Comparison of ENCODE assay signal across 10 mouse cellular contexts in the genomic region with DNA sequence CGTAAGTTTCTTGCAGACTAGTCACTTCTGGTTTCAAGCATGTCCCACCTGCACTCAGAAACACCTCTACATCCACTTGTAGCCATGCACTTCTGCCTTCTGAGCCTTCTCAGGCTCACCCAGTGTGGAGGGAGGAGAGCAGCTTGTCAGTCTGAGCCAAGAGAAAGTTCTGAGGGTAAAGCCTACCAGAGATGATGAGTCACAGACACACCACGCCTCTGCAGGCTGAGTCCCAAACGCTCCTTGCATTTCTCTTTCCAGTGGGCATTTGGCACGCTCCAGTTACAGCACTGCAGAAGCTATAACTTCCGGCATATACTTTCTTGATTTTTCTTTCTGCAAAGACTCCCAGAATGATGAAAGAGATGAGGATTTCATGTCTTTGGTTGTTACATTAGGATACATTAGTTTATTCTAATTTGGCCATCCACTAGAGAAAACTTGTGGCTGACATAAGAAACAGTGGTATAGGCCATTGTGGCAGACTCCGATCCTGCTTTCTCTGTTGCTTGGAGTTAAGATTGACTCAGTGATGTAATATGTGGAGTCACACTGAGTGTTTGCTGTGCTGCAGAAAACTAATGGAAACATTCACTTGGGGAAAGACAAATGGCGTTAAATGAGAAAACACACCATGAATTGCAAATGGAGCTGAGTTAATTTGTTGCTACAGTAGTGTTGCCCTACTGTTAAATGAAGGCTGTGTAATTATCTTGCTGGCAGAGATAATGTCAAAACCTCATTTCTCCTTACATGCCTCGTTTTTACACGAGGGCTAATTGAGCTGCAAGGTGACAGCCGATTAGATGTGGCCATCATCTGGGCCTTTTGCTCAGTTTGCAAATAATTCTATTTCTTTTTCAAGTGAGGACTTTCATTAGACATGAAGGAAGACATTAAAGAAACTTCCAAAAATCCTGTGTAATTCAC. TPM values are rescaled to one million over a fixed set of nuclear protein-coding genes. Genes with fewer than 3 reads are reported as not detected.
DNase-seq lines count a peak whose midpoint lies in the region; ATAC-seq and TF ChIP-seq lines count a peak whose summit lies in the region.
"Had no signal": no experiment of that assay in that cellular context is flagged by ENCODE, and none has a peak within 500 bp of the region (broad histone marks: within the 10 kb centered on the region; RNA-seq: fewer than 3 reads in every experiment).

No protein-coding gene starts in this region.

- ATAC-seq in frontal cortex, adult (ENCODE audit: low TSS enrichment), result peak; percentile 99
- ATAC-seq in liver, embryonic 16.5 days (ENCODE audit: low read depth), result 0 out of 2 replicates have a peak, but pooled peaks have one; percentile 19
- ATAC-seq in liver, embryonic 11.5 days (replicated peaks; ENCODE audit: low FRiP score), result no peak
- ATAC-seq in midbrain, embryonic 14.5 days (ENCODE audit: low FRiP score, low TSS enrichment), result no peak

- H3K9ac ChIP-seq in liver, embryonic 16.5 days (ENCODE audit: low read depth, low read length), result no peak overlapping the region
- H3K9ac ChIP-seq in liver, embryonic 11.5 days (ENCODE audit: low read depth, low read length), result no peak overlapping the region
- H3K9ac ChIP-seq in midbrain, embryonic 14.5 days (replicated peaks; ENCODE audit: low read length), result no peak overlapping the region
- H3K9ac ChIP-seq: liver, embryonic 13.5 days had no signal

- no peaks in the 10 kb centered on the region for H3K36me3 ChIP-seq in liver, embryonic 16.5 days (ENCODE audit: control insufficient read depth, insufficient read depth)
- H3K36me3 ChIP-seq in liver, embryonic 11.5 days (ENCODE audit: control insufficient read depth, insufficient read depth, low read length), result no peaks in the 10 kb centered on the region
- no peaks in the 10 kb centered on the region for H3K36me3 ChIP-seq in myocyte (ENCODE audit: control insufficient read depth, insufficient read depth)
- H3K36me3 ChIP-seq in midbrain, embryonic 14.5 days (ENCODE audit: control insufficient read depth, insufficient read depth, low read length), result no peaks in the 10 kb centered on the region
- H3K36me3 ChIP-seq: liver, embryonic 13.5 days had no signal

- H3K9me3 ChIP-seq in liver, embryonic 16.5 days (replicated peaks; ENCODE audit: control insufficient read depth, low read length), result no peaks in the 10 kb centered on the region
- no peaks in the 10 kb centered on the region for H3K9me3 ChIP-seq in liver, embryonic 11.5 days (ENCODE audit: control insufficient read depth, low read length)
- no peaks in the 10 kb centered on the region for H3K9me3 ChIP-seq in midbrain, embryonic 14.5 days (ENCODE audit: control insufficient read depth, low read length)
- H3K9me3 ChIP-seq: liver, embryonic 13.5 days had no signal

- H3K4me3 ChIP-seq in liver, embryonic 16.5 days (ENCODE audit: low read depth, low read length), result no peak overlapping the region
- no peak overlapping the region for H3K4me3 ChIP-seq in liver, embryonic 11.5 days (ENCODE audit: low read depth, low read length)
- H3K4me3 ChIP-seq in myocyte, result no peak overlapping the region
- H3K4me3 ChIP-seq in midbrain, embryonic 14.5 days (replicated peaks; ENCODE audit: low read depth, low read length), result no peak overlapping the region
- H3K4me3 ChIP-seq: liver, embryonic 13.5 days had no signal

- no peaks in the 10 kb centered on the region for H3K79me2 ChIP-seq in myocyte (ENCODE audit: control insufficient read depth, insufficient read depth)

- no peak for DNase-seq in frontal cortex, postnatal 10 days (ENCODE audit: low spot score in 2 of 2)
- no peak for DNase-seq in liver, embryonic 11.5 days (ENCODE audit: low spot score)
- DNase-seq in brain, embryonic 14.5 days (ENCODE audit: low read depth), result peak; percentile 68
- DNase-seq in midbrain, embryonic 14.5 days, result no peak
- DNase-seq in ovary, adult 18-20 months (ENCODE audit: low spot score), result no peak
- DNase-seq: kidney, adult 8-10 months; liver, embryonic 13.5 days had no signal

- 68% methylated on average over 10 of the region's 10 CpGs for WGBS in liver, embryonic 16.5 days (ENCODE audit: insufficient replicate concordance)
- whole genome bisulfite sequencing in liver, embryonic 11.5 days, result 75% methylated on average over 10 of the region's 10 CpGs
- 76% methylated on average over 10 of the region's 10 CpGs for WGBS in midbrain, embryonic 14.5 days

- no peak overlapping the region for H3K27ac ChIP-seq in liver, embryonic 16.5 days (ENCODE audit: low read length)
- no peak overlapping the region for H3K27ac ChIP-seq in liver, embryonic 11.5 days (ENCODE audit: low read depth, low read length)
- H3K27ac ChIP-seq in midbrain, embryonic 14.5 days (replicated peaks; ENCODE audit: low read depth, low read length), result no peak overlapping the region
- H3K27ac ChIP-seq: liver, embryonic 13.5 days had no signal

- TF ChIP-seq CTCF in brain, embryonic 14.5 days (IDR thresholded peaks at IDR 0.05; ENCODE audit: borderline replicate concordance, extremely low read depth, insufficient read depth, insufficient read length), result no peak

- H3K27me3 ChIP-seq in liver, embryonic 16.5 days (ENCODE audit: control insufficient read depth, insufficient read depth, low read depth, low read length), result no peaks in the 10 kb centered on the region
- no peaks in the 10 kb centered on the region for H3K27me3 ChIP-seq in liver, embryonic 11.5 days (replicated peaks; ENCODE audit: control insufficient read depth, insufficient read depth, low read length)
- no peaks in the 10 kb centered on the region for H3K27me3 ChIP-seq in myocyte (ENCODE audit: control insufficient read depth, insufficient read depth, insufficient read length)
- H3K27me3 ChIP-seq in midbrain, embryonic 14.5 days (ENCODE audit: control insufficient read depth, insufficient read depth, low read length), result no peaks in the 10 kb centered on the region
- H3K27me3 ChIP-seq: liver, embryonic 13.5 days had no signal

- H3ac ChIP-seq in myocyte (ENCODE audit: control insufficient read depth, insufficient read length), result no peak overlapping the region

- no peak for TF ChIP-seq POLR2A in brain, embryonic 14.5 days (IDR thresholded peaks at IDR 0.05; ENCODE audit: borderline replicate concordance, extremely low read depth, insufficient read depth, insufficient read length, poor library complexity, severe bottlenecking)
- TF ChIP-seq POLR2A in myocyte (IDR thresholded peaks at IDR 0.05; ENCODE audit: insufficient read length, low read depth), result no peak

- H3K4me2 ChIP-seq in liver, embryonic 16.5 days (ENCODE audit: low read depth, low read length), result no peak overlapping the region
- no peak overlapping the region for H3K4me2 ChIP-seq in liver, embryonic 11.5 days
- H3K4me2 ChIP-seq in myocyte (ENCODE audit: low read depth), result peak overlapping the region; percentile 41
- H3K4me2 ChIP-seq in midbrain, embryonic 14.5 days (ENCODE audit: low read length), result no peak overlapping the region
- H3K4me2 ChIP-seq: liver, embryonic 13.5 days had no signal

- H3K4me1 ChIP-seq in liver, embryonic 16.5 days (ENCODE audit: control insufficient read depth, low read depth, low read length), result no peaks in the 10 kb centered on the region
- H3K4me1 ChIP-seq in liver, embryonic 11.5 days (replicated peaks; ENCODE audit: control insufficient read depth, insufficient read depth, low read length), result no peaks in the 10 kb centered on the region
- no peaks in the 10 kb centered on the region for H3K4me1 ChIP-seq in midbrain, embryonic 14.5 days (ENCODE audit: control insufficient read depth, insufficient read depth, low read length)
- H3K4me1 ChIP-seq: liver, embryonic 13.5 days had no signal

TF ChIP-seq in myocyte, 11 proteins besides CTCF, POLR2A, EP300 and RAD21:
- TF ChIP-seq POLR2AphosphoS2 (IDR thresholded peaks at IDR 0.05; ENCODE audit: insufficient read length, low read depth) (no peak), MYOD1 (IDR thresholded peaks at IDR 0.05; ENCODE audit: control insufficient read depth in 1 of 3, insufficient read length in 2 of 3, low read depth in 2 of 3) (no peak), E2F4 (IDR thresholded peaks at IDR 0.05; ENCODE audit: insufficient read depth) (no peak), MYOG (IDR thresholded peaks at IDR 0.05; ENCODE audit: control insufficient read depth in 1 of 3, insufficient read depth in 1 of 3, insufficient read length in 2 of 3, low read depth in 2 of 3) (no peak), USF1 (IDR thresholded peaks at IDR 0.05; ENCODE audit: low read depth) (no peak), SRF (IDR thresholded peaks at IDR 0.05; ENCODE audit: control insufficient read depth, insufficient read length, low read depth) (no peak), TCF3 (IDR thresholded peaks at IDR 0.05; ENCODE audit: insufficient read length, low read depth) (no peak), CEBPB (IDR thresholded peaks at IDR 0.05; ENCODE audit: insufficient read depth, poor library complexity, severe bottlenecking) (no peak), TCF12 (IDR thresholded peaks at IDR 0.05; ENCODE audit: insufficient read depth, poor library complexity, severe bottlenecking) (no peak), REST (IDR thresholded peaks at IDR 0.05; ENCODE audit: insufficient read depth, insufficient read length) (no peak), MAX (IDR thresholded peaks at IDR 0.05; ENCODE audit: low read depth) (no peak)

RNA-seq across cellular contexts. Expression of gene Gpatch2, which starts 55.3 kb away (rescaled TPM):
- 5.7 and 6.1 TPM in 2 replicates for polyA plus RNA-seq in liver, embryonic 16.5 days (2015; fragmentation: Nextera tagmentation; extraction: Ambion mirVana)
- 15.2 and 15.3 TPM in 2 replicates for polyA plus RNA-seq in liver, embryonic 11.5 days (2014; fragmentation: Nextera tagmentation; extraction: Ambion mirVana)
- 19.4 and 20.2 TPM in 2 replicates for polyA plus RNA-seq in brain, embryonic 14.5 days (2012; rRNA removed)
- 5.3 TPM for polyA plus RNA-seq in myocyte (2012; fragmentation: generic; extraction: Trizol)
- 15.4 and 21.9 TPM in 2 replicates for polyA plus RNA-seq in midbrain, embryonic 14.5 days (2014; fragmentation: Nextera tagmentation; extraction: Ambion mirVana)

RNA-seq across cellular contexts. Expression of gene Spata17, which starts 55.3 kb away (rescaled TPM):
- polyA plus RNA-seq in liver, embryonic 16.5 days (2015; fragmentation: Nextera tagmentation; extraction: Ambion mirVana), result 0.24 and 0.26 TPM in 2 replicates
- polyA plus RNA-seq in liver, embryonic 11.5 days (2014; fragmentation: Nextera tagmentation; extraction: Ambion mirVana), result 0.59 and 0.62 TPM in 2 replicates
- 0.83 and 0.96 TPM in 2 replicates for polyA plus RNA-seq in brain, embryonic 14.5 days (2012; rRNA removed)
- 0.05 TPM for polyA plus RNA-seq in myocyte (2012; fragmentation: generic; extraction: Trizol)
- polyA plus RNA-seq in midbrain, embryonic 14.5 days (2014; fragmentation: Nextera tagmentation; extraction: Ambion mirVana), result 1.2 and 1.5 TPM in 2 replicates

Comparison
In these comparisons a context has a peak if more than half of its experiments do, and no peak if none do; other contexts are left out.
1. ATAC-seq: peak in frontal cortex, adult (single experiment) and liver, embryonic 16.5 days (single experiment); none in liver, embryonic 11.5 days (single experiment) and midbrain, embryonic 14.5 days (single experiment).